Mouse (Mus musculus): ENCODE data around the gene Ifna16.

The Ifna16 gene

DNA sequence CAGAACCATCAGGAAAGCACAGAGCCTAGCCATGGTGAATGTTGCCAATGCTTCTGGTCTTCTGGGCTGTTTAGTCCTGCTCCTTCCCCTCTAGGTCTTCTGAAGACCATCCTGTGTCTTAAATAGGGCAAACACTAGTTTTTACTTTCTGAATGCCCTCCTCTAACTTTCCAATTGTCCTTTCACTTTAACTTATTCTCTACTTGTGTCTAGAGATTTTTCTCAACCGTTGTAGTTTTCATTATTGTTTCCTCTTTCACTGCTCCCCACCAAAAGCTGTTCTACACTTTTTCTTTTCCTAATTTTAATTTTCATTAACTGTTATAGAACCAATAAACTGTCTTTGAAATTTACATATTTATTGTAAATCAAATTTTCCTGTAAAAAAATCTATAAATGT lies at the start of gene Ifna16:
Gene Ifna16, minus strand, starts transcription at position 101 of the 400 bp plus-strand sequence.
- DNase-seq = no peak

DNA sequence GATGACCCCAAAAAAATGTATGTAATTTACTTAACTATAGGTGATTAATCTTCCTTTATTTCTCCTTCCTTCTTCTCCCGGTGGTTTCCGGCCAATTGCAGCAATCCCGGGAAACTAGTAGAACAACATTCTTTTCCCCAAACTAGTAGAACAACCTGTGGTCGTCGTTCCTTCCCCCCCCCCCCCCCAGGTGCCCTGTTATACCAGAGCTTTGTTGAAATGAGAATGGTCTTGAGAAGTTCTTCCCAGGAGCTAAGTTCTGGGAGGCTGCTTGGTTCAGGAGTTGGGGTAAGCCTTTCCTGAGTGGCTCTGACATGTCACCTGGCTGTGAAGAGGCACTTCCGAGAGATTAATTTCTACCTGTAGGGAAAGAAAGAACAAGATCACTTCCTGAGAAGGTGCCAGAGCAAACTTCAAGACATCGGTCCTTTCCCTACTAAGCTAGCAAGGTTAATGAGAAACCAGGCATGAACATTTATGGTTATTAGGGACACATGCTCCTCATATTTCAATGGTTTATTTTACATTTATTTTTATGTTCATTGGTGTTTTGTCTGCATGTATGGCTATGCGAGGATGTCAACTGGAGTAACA lies 46.9 kb upstream of the Ifna16 start:
- no peak for DNase-seq

DNA sequence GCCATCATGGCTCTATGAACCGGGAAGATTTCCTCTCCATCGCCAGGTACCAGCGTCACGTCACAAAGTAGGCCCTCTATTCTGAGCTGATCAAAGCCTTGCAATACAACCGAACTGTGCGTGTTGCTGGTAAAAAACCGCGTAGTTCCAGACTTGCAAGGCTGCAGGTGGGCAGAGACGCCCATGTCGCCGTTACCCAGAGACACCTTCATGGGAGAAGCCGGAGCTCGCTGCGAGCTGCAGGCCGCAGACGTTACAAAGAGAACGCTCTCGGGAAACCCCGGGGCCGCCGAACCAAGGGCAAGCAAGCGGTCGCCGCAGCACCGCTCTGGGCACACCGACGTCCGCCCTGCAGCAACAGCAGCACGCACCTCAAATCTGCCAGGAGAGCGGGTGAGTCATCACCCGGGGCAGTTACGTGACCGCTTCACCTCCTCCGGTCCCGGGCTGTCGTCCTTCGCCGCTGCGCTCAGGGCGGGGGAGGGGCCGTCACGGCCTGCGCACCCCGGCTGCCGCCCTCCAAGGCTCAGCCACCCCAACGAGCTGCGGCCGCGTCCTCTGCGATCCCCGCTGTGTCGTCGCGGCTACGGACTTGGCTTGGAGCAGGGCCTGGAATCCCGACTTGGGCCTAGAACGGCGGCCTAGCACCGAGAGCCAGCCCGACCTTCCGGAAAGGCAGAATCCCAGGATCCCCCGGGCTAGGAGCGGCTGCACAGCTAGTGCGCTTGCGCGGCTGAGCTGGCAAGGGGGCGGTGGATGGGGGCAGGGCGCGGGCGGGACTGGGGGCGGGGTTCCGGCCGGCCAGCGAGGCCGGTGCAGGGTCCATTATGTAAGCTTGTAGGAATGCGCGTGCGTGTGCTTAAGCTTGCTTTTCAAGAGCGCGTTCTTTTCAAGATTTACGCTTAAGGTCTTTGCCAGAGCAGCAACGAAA lies 45.3 kb upstream of the Ifna16 start, which contains the start of the genes Gm26566 and Klhl9:
Gene Gm26566, plus strand, starts transcription at position 15 of the 931 bp plus-strand sequence.
Gene Klhl9, minus strand, starts transcription at position 675 of the 931 bp plus-strand sequence.
- DNase-seq = peak; percentile 96

DNA sequence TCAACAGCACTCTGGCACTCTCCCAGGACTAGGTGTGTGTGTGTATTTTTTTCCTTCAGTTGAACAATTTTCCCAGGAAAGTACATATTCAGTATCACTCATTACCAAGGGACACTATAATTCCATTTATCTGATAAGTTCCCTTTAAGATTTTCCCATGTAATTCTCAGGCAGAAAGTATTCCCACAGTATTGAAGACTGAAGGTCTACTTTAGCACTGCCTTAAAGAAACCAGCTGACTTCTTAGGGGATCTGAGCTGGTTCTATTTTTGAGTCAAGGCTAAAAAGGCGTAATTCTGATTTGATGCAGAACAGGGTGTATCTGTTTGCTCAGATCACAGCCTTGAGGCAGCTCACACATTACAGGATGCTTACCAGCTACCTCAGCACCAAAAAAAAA lies 42.0 kb upstream of the Ifna16 start:
- no peak for DNase-seq

DNA sequence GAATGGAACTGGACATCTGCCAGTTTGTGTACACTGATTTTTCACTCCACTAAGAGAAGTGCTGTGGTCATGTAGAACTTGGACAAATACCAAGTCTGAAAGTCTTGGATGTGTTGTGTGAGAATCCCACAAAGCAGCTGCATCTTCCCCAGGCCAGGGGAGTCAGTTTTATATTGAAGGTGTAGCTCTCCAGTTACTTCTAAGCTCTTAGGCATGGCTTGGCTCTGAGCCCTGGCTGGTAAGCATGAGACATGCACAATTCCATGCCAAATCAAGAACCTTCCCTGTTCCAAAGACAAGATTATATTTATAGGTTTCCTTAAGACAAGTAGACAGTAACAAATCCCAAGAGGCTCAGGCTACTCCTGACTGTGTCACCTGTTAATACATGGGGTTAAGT lies 38.3 kb upstream of the Ifna16 start:
- DNase-seq = no peak

DNA sequence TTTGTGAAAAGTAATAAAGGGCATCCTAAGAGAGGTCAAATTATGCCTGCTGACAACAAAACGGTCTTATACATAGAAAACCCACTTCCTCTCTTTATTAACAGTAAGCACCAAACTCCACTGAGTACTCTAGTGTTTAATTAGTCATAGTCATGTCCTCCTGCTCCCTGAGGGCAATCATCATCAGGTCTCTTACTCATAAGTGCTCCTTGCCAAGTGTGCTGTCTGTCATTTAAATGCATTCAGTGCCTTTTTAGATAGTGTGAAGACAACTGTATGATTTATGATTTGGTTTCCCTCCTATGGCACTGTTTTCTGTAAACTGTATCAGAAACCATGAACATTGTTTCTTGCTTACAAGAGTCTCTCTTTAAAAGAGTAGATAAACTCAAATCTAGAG lies 37.6 kb upstream of the Ifna16 start:
- DNase-seq = no peak

DNA sequence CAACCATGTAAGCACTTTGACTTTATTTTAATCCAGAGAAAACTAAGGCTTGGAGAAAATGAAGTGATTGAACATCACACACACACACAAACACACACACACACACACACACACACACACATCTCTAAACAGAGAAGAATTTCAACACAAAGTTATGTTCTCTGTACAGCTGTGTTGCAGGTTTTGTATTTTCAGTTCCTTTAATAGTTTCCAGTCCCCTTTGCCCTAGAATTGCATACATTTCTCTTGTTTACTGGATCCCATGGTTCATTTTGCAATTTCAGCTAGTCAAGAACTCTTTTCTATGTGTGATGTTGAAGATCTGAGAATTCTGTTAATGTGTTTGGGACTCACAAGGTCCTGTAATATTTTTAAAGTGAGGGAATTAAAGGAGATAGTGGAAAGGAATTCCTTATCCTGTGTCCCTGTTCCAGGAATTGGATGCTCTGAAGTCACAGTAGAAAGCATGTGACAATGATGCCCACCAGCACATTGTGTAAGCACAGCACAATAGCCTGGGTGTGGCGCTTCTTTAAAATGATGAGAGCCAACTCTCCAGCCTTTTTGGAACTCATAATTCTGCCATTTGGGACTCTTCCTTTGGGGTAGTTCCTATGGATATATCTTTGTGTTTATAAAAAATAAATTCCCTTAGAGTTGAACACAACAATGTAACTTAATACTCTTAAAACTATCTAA lies 30.6 kb upstream of the Ifna16 start:
- DNase-seq = no peak

DNA sequence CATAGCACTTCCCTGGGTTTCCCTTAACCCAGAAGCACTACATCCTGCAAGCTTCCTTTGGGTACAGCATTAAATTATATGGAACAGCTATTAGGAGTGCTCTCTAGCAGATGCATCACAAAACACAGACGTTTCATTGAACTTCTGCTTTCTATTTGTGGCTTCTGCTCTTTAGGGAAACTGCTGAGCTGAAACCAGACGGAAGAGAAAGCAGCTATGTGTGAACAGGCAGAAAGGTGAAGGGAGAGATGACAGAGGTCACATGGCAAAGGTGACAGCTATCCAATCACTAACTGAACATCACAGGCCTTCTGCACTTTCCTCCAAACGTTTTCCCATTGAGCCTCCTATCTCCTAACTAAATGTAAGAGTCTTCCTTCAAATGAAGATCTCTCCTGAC lies 29.2 kb upstream of the Ifna16 start:
- no peak for DNase-seq

DNA sequence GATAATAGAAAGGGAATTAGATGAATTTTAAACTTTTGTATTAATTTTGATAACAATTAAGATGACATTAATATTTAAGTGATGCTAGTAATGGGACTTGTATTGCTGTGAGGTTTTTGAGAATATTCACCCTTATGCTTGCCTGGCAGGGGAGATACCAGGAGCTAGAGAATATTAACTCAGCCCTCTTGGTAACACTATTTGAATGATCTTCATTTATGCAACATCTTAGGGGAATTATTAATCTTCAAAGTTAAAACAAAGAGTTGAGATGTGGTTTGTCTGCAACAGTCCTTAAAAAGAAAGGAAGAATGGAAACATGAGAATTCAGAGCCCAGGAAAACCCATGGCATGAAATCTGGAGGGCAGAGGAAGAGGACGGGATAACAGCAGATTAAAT lies 22.6 kb upstream of the Ifna16 start:
- no peak for DNase-seq

DNA sequence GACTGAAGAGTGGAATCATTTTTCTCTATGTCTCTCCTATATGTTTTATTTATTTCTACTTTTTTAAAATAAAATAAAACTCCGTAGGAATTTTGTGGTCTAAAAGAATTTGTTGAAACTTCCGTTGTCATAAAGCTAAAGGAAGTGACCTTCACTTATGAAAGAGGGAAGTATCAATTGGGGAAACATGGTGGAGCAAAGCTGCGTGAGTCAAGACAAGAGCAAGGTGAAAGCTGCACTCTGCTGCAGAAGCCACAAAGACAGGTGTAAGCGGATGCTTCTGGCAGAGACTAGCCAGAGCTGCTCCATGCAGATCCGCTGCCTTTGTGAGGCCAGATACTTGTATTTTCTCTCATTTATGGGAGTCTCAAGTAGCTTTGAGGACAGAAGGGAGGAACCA lies 22.1 kb upstream of the Ifna16 start:
- no peak for DNase-seq

DNA sequence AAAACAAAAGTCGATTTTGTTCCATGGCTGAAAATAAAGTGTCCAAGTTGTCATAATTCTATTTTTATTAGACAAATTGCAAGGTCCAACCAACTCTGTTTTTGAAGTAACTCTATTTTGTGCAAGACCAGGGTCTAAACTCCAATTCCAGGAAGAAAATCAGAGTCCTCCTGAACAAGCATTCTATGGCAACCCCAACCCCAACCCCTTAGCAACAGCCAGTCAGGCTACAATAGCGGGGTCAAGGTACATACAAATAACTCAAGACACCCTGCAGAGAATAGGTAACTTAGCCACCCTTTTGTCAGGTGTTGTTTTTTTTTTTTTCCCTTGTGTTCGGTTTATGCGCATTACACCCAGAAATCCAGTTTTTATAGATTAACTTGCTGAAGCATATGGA lies 21.0 kb upstream of the Ifna16 start:
- DNase-seq = no peak

DNA sequence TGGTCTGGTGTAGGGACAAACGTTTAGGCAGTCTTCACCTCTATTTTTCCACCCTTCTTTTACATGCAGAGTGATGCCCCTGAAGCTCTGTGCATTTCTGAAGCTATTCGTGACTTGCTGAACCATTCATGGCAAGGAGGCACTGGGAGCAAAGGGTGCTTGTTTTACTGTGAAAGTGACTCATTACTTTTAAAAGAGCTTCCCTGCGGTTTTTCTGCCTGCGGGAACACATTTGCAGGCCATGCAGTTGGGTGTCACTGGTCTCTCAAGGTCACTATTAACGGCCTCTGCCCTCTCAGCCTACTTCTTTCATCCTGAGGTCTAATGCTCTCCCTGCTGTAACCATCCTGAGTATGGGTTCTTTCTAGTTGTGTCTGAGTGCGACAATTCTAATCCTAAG lies 20.4 kb upstream of the Ifna16 start:
- no peak for DNase-seq

DNA sequence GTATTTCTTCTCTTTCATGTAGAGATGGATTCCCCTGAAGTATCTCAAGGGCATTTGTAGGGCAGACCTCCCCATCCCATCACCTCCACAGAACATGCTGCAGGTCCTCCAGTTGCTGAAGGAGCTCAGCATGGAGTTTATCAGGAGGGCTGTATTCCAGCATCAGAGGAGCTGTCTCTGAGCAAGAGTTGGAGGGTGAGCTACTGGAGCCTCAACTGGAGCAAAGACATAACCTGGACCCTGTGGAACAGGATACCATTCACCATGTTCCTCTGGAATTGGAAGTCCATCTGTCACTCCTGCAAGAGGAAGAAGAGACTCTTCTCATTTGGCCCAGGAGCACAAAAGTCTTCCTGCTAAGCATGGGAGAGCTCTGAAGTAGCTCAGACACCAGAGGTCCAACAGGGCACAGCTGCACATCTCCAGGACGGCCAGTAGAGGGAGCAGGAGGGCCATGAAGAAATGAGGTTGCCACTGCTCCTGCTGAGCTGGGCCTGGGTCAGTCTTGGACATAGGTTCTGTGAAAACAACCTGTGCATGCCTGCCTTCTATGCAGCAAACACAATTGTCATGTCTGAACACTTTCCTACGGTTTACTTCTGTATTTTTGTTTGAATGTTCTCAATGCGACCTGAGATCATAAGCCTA lies 19.6 kb upstream of the Ifna16 start:
- peak; percentile 74 for DNase-seq

DNA sequence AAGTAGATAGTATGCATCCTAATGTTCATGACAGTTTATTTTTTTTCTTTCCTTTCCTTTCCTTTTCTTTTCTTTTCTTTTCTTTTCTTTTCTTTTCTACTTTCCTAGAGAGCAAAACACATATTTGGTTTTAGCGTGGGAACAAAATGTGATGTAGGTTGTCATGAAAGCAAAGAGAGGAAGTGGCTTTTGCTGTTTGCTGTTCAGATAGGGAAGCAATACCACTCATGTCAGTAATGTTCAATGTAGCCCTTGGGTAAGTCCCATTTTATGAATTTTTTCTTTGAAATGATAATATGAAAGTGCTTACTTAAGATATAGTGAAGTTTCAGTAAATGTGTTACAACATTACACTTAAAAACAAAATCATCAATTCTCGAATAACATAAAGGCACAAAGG lies 16.7 kb upstream of the Ifna16 start:
- no peak for DNase-seq

DNA sequence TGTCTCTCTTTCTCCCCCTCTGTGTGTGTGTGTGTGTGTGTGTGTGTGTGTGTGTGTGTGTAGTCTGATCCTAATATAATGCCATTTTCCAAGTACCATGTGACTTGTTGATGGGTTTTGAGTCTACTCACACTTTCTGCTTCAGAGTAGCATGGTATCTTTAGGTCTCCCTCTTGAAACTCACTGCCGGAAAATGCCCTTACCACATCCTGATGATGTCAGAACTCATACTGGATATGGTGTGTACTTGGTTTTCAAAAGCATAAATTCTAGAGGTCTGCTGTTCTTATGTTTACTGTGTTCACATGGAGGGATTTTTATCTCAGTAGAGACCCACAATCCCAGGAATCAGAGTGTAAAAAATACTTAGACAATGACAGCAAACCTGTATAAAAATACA lies 15.8 kb upstream of the Ifna16 start:
- DNase-seq = no peak

DNA sequence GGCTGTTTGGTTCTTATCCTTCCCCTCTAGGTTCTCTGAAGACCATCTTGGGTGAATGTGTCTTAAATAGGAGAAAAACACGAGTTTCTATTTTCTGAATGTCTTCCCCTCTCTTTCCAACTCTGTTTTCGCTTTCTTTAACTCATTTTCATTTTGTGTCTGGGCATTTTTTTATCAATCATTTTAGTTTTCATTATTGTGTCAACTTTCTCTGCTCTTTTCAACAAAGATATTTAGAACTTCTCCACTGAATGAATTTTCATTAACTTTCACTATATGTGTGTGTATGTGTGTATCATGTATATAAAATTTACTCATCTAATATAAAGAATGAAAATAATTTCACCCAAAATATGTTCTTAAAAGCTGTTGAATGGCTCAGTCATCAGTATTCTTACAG lies 14.5 kb upstream of the Ifna16 start, which contains the start of gene Ifnab:
Gene Ifnab, minus strand, starts transcription at position 101 of the 400 bp plus-strand sequence.
- no peak for DNase-seq

DNA sequence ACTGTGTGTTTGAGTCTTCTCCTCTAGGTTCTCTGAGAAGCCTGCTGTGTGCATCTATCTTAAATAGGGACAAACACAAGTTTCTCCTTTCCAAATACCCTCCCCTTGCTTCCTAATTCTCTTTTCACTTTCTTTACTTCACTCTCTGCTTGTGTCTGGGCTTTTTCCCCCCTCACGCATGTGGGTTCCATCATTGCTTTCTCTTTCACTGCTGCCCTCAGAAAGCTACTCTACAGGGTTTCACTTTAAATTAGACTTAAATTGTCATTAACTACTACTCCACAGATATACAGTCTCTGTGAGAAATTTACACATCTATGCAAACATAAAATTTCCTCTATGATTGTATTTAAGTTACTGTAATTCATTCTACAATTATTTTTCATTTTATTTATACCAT lies 7.1 kb upstream of the Ifna16 start, which contains the start of gene Ifna2:
Gene Ifna2, minus strand, starts transcription at position 101 of the 400 bp plus-strand sequence.
- DNase-seq = no peak

DNA sequence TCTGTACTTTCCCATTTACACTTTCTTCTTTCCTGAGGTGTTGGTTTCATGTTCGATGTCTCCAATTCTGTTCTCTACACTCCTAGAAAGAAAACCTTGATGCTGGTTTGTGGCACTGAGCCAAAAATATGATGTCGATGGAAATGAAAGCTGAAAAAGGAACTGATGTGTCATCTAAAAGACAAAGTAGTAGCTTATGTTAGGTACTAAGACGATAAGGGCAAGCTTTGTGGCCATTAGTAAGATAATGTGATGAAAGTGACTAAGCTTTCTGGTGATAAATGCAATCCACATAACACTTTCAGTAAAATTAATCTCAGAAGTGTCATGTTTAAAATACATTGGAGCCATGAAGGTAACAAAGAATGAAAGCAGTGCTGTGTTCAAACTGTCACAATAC lies 4.6 kb upstream of the Ifna16 start:
- DNase-seq = no peak

DNA sequence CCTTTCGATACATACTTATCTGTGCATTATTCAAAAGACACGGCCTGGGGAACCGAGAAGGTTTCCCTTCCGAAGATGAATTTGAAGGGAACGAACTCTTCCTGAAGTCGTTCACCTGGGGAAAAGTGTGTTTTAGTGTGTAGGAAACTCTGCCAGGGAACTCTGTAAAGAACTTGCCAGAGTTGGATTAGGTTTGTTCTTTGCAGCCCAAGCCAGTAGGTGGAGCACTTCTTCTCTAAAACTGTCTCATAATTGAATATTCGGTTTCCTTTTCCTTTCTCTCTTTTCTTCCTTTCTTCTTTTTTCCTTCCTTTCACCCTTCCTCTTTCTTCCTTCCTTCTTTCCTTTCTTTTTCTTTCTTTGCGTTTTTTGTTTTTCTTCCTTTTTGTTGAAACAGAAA lies 3.6 kb upstream of the Ifna16 start:
- DNase-seq = peak; percentile 4

DNA sequence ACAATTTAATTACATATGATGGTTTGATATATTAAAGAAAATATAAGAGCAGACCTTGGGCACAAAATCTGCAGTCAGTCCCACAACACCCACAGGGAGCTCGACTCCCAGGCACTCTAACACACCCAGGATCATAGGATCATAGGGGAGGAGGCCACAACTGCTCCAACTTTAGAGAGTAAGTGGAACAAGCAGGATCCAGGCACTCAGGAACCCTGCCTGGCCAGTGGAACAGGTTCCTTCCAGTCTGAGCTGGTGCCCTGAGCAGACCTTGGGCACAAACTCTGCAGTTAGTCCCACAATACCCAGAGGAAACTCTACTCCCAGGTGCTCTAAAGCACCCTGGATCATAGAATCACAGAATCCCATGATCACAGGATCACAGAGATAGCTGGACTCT lies 21.3 kb downstream of the Ifna16 start:
- DNase-seq = no peak

DNA sequence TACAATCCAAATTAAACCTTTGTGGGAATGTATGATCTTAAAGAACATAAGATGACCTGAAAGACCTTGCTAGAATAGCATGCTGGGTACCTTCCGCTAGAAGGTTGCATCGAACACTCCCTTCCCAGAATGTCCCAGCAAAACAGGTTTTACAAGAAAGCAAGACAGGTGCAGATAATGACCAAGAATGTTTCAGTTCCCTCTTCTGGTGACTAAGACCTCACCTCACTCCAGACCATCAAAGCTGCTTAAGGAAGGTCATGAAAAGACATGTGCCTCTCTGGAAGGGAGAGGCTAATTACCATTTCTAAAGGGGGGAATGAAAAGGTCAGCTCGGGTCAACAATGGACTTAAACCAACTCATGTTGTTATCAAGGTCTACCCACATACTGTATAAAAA lies 23.1 kb downstream of the Ifna16 start:
- no peak for DNase-seq

DNA sequence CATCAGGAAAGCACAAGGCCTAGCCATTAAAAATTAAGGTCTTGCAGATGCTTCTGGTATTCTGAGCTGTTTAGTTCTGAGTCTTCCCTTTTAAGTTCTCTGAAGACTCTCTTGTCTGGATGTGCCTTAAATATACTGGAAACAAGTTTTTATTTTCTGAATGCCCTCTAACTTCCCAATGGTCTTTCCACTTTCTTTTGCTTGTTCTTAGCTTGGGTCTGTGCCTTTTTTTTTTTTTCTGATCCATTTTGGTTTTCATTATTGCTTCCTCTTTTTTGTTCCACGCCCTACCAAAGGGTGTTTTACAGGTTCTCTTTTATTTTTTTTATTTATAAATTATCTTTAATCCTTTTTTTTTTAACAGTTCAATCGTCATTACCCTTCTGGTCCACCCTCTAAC lies 32.4 kb downstream of the Ifna16 start, which contains the start of gene Ifna13:
Gene Ifna13, minus strand, starts transcription at position 101 of the 400 bp plus-strand sequence.
- no peak for DNase-seq

DNA sequence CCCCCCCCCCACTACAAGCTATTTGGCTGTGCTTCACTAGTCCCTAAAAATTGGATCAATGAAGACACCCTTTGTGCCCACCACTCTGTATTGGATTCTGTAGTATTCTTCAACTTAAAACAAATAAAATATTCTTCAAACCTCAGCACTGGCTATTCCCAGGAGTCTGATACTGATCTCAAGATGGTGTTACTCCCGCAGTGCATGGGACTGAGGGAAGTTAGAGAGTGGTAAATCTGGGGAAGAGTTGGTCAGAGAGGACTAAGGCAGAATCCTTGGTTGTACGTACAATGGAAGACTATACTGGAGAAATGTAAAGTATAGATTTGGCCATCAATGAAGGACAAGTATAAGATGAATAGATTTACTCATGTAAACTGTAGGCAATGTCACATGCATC lies 34.2 kb downstream of the Ifna16 start:
- no peak for DNase-seq

Data from liver (tissue).